Mouse (Mus musculus): Measurements from ENCODE around the gene Rims1.

The Rims1 gene

DNA sequence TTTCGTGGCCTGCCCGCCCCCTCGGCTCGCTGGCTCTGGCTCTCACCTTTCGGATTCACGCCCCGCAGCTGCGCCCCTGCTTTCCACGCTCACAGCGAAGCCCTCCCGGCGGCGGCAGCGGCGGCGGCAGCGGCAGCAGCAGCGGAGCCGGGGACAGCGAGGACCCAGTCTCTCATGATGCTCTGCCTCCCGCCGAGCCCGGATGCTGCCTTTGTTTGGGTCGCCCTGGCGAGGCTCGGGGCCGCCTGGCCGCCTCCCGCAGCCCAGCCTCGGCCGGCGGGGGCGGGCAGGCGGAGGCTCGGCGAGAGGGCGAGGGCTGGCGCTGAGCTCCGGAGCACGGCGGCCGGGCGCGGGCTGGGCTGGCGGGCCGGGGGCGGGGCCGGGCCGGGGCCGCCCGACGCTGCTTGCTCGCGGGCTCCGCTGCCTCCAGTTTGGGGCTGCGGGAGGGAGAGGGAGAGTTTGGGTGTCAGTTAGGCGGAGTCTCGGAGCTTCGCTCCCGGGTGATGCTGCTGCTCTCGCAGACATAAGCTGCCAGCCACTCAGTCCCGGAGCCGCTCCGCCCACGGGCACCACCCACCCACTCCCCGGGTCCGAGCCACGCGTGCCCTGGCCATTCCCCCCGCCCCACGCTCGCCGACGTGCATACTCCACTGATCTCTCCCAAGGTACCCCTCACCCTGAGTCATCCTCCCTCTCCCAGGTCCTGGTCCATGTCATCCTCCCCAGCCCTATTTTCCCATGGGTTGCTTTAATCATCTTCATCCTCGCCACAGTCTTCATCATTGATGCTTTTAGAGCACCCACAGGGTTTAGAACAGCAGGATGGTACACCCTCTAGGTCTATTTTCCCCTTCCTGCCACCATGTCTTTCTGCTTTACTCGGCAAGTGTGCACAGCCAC lies at the start of gene Rims1:
Gene Rims1 (minus strand): TSS at position 269 of the 900 bp plus-strand sequence.
- DNase-seq (ENCODE audit: low read depth in 1 of 2, low spot score in 2 of 2) = no peak

DNA sequence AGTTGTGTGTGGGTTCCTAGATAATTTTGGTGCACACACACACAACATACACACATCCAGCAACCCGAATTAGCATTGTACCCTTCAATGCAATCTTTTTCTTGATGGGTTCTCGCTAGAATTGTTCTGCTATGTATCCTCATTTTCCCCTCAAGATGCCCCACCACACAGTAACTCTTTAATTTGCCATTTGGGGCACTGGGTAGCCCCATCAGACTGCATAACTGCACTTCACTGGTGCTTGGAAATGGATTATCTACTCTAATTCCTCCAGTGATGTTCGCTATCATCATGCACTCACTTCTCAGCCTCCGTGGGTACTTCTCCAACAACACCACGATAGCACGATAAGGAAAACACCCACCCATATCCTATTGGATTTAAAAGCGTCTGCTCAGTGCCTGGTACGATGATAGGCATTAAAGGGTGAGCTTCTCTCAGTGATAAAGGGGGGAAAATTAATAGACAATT lies 867 bp upstream of the Rims1 start:
- no peak for DNase-seq (ENCODE audit: low read depth in 1 of 2, low spot score in 2 of 2)

DNA sequence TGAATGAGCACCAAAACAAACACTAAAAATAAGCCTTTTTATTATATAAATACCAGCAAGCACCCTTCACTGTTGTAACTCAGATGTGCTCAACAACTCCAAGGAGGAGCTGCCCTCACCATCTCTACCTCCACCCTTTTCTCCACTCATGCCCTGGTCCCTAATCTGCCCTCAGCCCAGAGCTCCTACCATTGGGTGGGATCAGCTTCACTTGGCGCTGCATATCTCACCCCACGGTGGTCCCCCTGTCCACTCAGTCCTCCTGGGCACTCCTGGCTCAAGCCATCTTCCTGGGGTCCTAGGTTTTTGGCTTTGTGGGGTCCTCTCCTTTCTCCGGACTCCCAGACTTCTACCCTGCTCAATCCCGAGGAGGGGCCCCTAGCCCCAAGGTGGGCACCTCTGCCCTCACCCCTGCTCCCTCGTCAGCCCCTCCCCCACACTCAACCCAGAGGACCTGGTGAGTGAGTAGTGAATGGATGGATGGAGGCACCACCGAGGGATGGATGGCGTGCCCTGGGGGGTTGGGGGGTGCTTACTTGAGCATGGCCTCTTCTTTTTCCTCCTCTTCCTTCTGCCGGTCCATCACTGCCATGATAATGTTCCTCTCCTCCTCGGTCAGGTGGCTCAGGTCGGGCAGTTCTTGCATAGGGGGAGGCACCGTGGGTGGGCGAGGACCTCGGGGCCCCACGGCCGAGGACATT lies 619 bp downstream of the Rims1 start:
- DNase-seq (ENCODE audit: low read depth in 1 of 2, low spot score in 2 of 2) = no peak

GRCm38 (mm10) chr1:22804148-22804885 lies 1.5 kb downstream of the Rims1 start:
- no peak for DNase-seq (ENCODE audit: low read depth in 1 of 2, low spot score in 2 of 2)

DNA sequence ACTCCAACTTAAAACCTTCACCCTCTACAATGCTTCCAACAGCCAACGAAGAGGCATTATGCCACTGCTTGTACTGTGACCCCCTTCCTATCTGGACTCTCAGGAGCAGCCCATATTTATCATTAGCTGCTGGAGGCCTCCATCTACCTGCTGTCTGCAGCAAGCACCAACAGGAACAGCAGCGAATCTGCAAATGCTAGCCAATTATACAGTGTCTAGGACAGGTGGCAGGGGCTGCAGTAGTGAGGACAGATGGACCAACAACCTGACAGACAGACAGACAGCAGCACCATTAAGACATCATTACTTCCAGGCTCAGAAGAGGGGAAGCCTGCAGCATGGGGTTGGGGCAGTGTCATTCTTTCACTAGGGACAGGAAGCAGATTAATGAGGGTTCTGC lies 2.3 kb downstream of the Rims1 start:
- no peak for DNase-seq (ENCODE audit: low read depth in 1 of 2, low spot score in 2 of 2)

GRCm38 (mm10) chr1:22800276-22800675 lies 5.5 kb downstream of the Rims1 start:
- no peak for DNase-seq (ENCODE audit: low read depth in 1 of 2, low spot score in 2 of 2)

- DNase-seq (ENCODE audit: low read depth in 1 of 2, low spot score in 2 of 2) = no peak
These were observed 8.7 kb downstream of the Rims1 start for GRCm38 (mm10) chr1:22797091-22797490.

GRCm38 (mm10) chr1:22789391-22789909 lies 16.3 kb downstream of the Rims1 start:
- DNase-seq (ENCODE audit: low read depth in 1 of 2, low spot score in 2 of 2) = no peak

- no peak for DNase-seq (ENCODE audit: low read depth in 1 of 2, low spot score in 2 of 2)
These were observed 18.2 kb downstream of the Rims1 start for GRCm38 (mm10) chr1:22787616-22788015.

GRCm38 (mm10) chr1:22770530-22771254 lies 35.1 kb downstream of the Rims1 start:
- no peak for DNase-seq (ENCODE audit: low read depth in 1 of 2, low spot score in 2 of 2)

GRCm38 (mm10) chr1:22763376-22763775 lies 42.4 kb downstream of the Rims1 start:
- DNase-seq (ENCODE audit: low read depth in 1 of 2, low spot score in 2 of 2) = no peak

DNA sequence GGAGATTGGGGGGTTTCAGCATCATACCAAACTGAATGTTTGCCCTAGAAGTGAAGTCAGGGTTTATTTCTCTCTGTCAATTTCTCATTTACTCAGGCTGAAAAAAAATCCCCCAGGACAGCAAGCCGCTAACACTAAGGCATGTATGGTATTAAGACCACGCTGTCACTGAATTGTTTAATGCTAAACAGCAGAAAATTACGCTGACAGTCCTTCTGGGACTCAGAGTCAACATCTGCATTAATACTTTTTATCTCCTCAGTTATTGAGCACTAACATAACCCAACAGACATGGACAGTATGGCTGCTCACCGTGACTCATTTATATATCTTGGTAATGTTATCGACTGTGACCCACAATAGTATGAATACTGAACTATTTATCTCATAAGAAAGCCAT lies 43.0 kb downstream of the Rims1 start:
- DNase-seq (ENCODE audit: low read depth in 1 of 2, low spot score in 2 of 2) = no peak

DNA sequence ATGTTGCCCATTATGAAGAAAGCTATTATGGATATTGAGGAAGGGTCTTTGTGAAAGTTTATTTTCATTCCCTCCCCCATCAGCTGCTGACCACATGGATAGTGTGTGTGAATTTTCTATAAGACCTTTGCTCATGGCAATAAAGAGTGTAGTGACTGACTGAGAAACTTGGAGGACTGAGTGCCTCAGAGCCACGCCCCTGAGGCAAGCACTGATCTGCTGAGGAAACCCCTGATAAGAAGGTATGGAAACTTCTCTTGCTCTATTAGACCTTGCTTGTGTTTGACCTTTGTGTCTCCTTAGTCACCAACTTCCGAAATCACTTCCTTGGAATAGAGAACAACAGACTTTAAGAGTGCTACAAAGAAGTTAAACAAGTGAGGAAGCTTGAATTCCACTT lies 55.3 kb downstream of the Rims1 start:
- DNase-seq (ENCODE audit: low read depth in 1 of 2, low spot score in 2 of 2) = no peak

DNA sequence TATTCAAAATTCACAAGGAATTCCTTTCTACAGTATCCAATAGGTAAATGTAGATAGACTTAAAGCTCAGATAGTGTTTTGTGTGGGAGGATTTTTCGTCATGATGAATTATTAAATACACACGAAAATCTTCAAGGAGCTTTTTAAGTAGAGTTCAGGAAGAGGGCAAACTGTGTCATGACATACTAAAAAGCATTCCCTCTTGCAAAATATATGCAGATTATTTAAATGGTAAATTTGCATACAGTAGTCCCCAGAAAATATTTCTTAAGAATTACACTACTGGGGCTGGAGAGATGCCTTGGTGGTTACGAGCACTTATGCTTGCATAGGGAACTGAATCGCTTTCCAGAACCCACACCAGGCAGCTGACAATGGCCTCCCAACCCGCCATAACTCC lies 61.1 kb downstream of the Rims1 start:
- no peak for DNase-seq (ENCODE audit: low read depth in 1 of 2, low spot score in 2 of 2)

- DNase-seq (ENCODE audit: low read depth in 1 of 2, low spot score in 2 of 2) = no peak
These were observed 68.3 kb downstream of the Rims1 start for GRCm38 (mm10) chr1:22737491-22737890.

DNA sequence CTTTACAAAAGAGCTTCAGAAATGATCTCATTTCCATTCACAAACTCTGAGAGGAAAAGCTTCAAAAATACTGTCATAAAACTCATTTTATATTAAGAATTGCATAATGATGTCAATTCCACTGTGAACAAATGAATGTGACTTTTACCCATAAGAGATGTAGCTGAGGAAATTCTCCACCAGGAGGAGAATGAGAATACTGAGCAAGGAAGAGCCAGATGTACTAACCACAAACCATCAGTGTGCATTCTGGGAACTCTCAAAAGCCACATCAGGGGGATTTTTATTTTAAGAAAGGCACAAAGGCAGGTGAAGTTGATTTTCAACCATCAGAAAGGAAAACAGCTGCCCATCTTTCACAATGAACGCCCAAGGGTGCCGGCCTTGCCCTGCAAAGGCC lies 71.4 kb downstream of the Rims1 start:
- DNase-seq (ENCODE audit: low read depth in 1 of 2, low spot score in 2 of 2) = no peak

DNA sequence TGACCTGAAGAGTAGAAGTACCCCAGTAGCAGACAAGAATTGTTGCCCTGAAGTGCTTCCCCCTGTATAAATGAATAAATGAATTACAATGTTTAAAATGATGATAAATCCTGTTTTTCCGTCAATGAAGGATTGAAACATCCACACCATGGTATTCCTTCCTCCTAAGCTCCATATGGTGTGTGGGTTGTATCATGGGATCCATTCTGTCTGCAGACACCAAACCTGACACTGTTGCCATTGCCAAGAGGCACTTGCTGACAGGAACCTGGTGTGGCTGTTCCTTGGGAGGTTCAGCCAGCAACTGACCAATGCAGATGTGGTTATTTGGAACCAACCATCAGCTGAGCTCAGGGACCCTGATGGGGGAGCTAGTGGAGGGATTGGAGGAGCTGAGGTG lies 72.5 kb downstream of the Rims1 start:
- no peak for DNase-seq (ENCODE audit: low read depth in 1 of 2, low spot score in 2 of 2)

DNA sequence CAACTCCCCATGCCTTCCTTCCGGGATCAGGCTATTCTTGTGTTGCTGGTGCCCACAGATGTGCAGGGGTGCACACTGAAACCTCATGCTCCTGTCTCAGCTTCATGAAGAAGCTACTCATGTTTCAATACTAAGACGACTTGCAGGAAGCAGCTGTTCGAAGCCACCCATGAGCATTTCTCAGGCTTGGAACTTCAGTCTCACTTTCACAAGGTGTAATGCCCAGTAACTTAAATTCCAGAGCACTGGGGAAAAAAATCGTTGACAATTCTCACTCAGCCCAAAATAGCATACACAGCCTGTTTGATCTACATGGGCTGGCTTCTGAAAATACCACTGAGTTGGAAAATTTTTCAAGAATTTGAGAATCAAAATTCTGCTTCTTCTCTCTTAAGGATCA lies 77.6 kb downstream of the Rims1 start:
- DNase-seq (ENCODE audit: low read depth in 1 of 2, low spot score in 2 of 2) = no peak

- DNase-seq (ENCODE audit: low read depth in 1 of 2, low spot score in 2 of 2) = no peak
These were observed 84.1 kb downstream of the Rims1 start for GRCm38 (mm10) chr1:22721706-22722105.

DNA sequence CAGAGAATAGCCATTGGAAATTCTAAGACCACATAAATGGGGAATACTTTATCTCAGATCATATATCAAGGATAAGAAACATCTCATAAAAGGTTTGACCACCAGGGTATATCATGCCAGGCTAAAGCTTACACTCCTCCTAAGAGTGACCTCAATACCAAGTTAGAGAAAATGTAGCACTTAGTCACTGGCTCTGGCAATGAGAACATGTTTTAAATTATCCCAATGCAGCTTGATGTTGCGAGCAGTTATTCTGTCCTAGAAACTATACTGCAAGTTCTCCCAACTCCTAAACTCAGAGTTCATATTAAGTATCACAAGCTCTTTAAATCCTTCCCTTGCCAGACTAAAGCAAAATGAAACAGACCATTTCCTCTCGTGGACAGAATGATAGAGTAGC lies 85.1 kb downstream of the Rims1 start:
- DNase-seq (ENCODE audit: low read depth in 1 of 2, low spot score in 2 of 2) = no peak

- DNase-seq (ENCODE audit: low read depth in 1 of 2, low spot score in 2 of 2) = no peak
These were observed 96.3 kb downstream of the Rims1 start for GRCm38 (mm10) chr1:22709461-22709860.
